Mouse (Mus musculus) embryo, embryonic 11.5 days (tissue): ENCODE measurements around the gene Fgfr2.

Experiments
- DNase-seq: peaks from one replicate; pipeline ENCODE4 v3.0.0-alpha.2; 2012; ENCODE audit warnings: low read depth, low spot score

Gene Fgfr2

DNA sequence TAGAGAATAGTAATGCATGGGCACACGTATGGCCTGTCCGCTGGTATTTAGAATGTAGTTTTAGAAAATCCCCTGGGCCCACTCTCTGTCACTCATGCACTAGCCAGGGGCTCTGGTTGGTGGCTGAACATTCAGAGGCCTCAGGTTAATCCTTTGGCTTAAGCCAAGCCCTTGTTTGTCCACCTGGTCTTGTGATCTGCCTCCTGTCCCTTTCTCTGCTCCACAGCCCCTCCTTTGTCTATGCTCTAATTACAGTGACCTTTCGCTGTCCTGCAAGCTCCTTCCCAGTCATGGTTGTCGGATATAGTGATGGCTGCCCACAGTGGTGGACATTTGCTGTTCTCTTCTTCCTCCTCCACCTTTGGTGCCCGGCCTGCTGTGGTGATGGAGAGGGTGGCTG, 2460.9 kb downstream of the Fgfr2 start:
- no peak for DNase-seq

DNA sequence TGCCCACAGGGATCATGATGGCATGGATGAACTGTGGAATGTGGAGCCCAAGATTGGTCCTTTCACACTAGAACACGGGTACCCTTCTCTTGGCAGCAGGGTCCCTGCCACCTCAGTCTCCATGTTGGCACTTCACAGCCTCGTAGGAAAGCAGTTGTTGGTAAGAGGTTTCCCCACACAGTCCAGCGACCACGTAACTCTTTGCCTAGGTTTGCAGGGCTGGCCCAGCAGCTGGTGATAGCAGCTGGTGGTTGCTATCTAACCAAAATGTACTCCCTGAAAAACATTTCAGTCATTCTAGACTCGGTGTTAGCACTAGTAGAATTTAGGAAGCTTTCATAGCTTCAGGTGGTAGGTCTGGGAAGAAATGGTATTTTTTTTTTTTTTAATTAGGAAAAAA, 2464.0 kb downstream of the Fgfr2 start:
- no peak for DNase-seq

DNA sequence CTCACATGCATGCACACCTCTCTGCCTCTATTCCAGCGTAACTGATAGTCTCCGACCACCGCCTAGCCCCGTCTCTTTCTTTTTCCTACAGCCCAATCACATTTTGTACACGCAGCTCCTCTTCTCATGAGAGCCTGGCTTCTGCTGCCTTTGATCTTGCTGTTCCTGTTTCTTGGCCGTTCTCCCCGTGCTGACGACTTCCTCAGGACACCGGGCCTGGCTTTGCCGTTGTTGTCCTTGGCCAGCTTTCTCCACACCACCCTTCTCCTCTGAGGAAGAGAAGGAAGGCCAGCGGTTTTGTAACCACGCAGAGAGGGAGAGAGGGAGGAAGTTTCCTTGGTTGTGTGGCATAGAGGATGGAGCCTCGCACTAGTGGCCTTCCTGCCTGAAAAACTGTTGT, 2465.4 kb downstream of the Fgfr2 start:
- no peak for DNase-seq

- no peak for DNase-seq
Measured at GRCm38 (mm10) chr7:130656965-130657364, 2466.2 kb downstream of the Fgfr2 start.

- no peak for DNase-seq
Measured at GRCm38 (mm10) chr7:130654562-130654961, 2468.6 kb downstream of the Fgfr2 start.

DNA sequence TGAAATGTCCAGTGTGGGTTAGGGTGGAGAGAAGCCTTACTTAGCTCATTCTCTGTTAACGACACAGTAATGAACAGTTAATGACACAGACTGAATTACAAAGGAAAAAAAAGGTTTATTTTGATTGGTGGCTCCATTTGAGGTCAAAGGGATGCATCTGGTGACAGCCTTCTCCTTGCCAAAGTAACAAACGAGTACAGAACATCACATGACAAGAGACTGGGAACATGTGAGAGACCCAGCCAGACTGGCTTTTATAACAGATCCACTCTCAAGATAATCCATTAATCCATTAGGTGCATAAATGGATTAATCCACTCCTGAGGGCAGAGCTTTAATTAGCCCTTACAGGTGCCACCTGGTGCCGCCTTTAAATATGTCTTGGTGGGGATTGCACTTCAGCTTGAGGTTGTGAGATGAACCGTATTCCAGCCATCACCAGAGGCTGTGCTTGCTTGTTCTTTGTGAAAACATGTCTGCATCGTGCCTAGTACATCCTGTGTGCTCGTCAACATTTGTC, 2470.1 kb downstream of the Fgfr2 start:
- no peak for DNase-seq

DNA sequence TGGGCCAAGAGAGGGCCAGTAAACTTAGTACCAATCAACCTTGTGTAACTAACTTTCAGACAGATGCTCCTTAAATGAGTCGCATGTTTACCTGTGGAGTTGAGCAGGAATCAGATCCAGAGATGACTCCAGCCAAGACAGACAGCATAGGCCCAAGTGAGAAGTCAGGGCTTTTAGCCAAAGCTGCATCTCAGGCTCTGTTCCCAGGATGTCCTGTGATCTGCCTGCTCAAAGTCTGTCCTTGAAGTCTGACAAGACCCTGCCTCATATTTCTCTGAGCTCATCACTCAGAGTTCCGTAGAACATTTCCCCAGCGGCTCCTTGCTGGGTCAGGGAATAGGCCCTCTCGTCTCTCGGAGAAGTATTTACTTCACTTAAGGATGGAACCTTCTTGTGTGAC, 2472.5 kb downstream of the Fgfr2 start:
- no peak for DNase-seq

DNA sequence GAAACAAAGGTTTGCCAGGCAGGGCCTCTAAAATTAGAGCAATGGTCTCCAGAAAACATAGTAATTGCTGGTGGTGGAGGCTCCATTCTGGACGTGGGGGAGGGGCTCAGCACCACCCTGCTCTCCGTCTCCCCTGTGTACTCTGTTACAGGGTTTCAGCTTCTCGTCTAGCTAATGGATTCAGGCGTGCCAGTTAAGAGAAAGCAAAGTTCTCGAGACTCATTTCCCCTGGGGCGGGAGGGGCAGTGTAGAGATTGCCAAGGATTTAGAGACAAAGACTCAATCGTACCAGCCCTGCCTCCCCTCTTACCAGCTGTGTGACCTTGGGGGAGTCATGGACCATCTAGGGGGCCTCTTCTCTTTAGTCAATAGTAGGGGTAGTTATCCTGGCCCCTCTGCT, 2473.9 kb downstream of the Fgfr2 start:
- DNase-seq, result no peak

GRCm38 (mm10) chr7:130648061-130648460, 2475.1 kb downstream of the Fgfr2 start:
- no peak for DNase-seq

DNA sequence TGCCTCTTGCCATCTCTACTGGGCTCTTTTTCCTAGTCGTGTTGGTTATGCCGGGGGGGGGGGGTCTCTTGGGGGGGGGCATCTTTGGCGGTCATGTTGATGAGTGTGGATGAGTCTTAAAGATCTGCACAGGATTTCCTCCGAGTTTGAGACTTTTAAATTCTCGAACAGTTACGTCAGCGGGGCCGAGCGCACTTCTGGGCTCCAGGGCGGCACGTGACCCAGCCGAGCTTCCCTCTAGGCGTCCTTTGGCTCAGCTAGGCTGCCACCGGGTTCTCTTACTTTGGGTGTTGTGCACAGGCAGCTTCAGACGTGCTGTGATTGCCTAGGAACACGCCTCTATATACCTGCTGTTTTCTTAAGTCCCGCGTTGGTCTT, 2476.4 kb downstream of the Fgfr2 start:
- DNase-seq, result peak; percentile 70

GRCm38 (mm10) chr7:130645994-130646761, 2477.0 kb downstream of the Fgfr2 start:
- peak; percentile 54 for DNase-seq

- peak; percentile 51 for DNase-seq
Measured at GRCm38 (mm10) chr7:130645332-130645993, 2477.7 kb downstream of the Fgfr2 start.

DNA sequence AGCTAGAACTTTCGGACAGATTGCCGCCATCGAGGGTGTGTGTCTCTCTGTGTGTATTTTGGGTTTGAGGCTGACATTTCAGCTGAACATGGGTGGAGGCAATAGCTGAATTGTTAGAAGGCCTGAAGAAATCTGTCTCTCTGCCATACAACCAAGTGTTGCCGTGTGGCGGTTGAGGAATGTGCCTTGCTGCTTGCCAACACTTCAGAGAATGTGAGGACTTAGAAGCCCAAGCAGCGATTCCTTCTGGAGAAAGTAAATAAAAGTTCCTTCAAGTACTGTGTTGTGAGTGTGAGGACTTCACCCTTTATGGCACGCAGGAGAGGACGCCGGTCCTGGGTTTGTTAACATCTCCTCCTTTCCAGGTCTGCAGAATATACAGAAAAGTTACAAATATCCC, 2482.5 kb downstream of the Fgfr2 start:
- no peak for DNase-seq

DNA sequence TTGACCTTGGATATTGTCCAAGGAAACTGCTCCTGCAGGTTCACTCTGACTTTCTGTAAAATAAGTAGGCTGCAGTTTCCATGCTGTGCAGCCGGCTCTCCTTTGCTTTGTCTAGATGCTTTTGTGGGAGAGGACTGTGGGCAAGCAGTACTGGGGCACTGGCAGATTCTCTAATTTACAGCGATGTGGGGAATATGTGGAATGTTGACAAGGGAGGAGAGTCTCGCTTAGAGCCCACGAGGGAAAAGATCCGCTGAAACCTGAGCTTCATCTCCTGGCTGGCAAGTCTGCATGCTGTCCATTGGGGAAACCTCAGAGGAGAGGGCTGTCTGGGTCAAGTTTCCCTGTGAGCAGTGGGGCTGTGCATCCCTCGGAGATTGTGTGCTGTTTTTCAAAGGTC, 2485.3 kb downstream of the Fgfr2 start:
- DNase-seq, result no peak

GRCm38 (mm10) chr7:130636902-130637301, 2486.2 kb downstream of the Fgfr2 start:
- DNase-seq, result no peak

- no peak for DNase-seq
Measured at GRCm38 (mm10) chr7:130636274-130636673, 2486.9 kb downstream of the Fgfr2 start.

- no peak for DNase-seq
Measured at GRCm38 (mm10) chr7:130635212-130635611, 2487.9 kb downstream of the Fgfr2 start.

DNA sequence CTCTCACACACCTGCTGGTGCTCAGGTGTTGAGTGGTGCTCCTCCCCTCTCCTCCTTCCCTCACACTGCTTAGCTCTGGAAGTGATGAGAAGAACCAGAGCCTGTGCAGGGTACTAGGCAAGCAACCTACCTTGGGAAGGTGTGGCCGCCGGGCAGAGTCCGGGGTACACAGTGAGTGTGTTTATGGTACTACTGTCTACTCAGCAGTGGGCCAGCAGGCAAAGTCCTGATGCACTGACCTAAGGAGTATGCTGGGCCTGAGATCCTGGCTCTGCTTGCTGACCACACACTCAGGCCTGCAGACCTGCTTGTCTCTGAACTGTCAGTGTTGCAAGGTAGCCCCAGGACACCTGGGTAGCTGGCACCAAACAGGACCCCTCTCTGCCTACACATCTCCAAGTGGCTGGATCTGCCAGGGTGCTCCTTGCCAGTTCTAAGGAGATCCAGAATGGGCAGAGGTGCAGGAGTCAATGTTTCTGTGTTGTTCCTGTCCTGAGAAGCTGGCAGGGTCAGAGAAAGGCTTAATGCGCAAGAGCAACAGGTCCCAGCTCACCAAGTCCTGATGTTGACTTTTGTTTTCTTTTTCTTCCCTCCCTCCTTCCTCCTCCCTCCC, 2488.8 kb downstream of the Fgfr2 start:
- DNase-seq, result no peak

- DNase-seq, result no peak
Measured at GRCm38 (mm10) chr7:130632379-130632732, 2490.8 kb downstream of the Fgfr2 start.

DNA sequence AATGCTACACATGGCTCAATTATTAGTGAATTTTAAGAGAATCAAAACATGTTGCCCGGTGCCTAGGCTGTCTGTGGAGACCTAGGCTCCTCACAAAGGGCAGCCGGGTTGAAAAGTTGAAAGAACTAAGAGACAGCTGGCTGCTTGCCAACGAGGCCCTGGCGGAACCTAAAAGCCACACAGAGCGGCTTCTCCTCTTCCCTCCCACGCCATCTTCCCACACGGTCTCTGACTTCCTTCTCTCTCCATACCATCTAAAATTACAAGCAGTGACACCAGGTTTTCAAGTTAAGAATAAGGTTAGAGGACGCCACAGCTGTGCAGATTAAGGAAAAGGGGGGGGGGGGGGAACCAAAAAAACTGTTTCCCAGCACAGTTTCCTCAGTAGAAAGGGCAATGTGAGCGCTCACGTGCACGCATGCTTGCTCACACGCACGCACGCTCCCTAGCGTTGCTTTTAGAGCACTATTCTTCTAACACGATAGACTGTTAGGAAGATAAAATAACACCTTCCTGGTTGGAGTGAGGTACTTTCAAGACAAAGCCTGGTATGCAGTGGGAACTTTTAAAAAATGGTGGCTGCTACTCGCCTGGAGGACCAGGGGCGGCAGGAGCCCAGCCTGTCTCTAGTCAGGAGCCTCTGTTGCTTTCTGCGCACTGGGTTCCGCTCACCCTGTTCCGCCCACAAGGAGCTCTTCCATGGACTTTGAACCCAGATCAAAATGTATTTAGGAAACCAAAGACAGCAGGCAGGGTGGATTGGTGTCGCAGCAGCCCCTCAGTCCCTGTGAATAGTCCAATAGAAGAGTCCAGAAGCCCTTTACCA, 2491.4 kb downstream of the Fgfr2 start:
- DNase-seq, result peak; percentile 32

GRCm38 (mm10) chr7:130630956-130631355, 2492.2 kb downstream of the Fgfr2 start:
- no peak for DNase-seq

DNA sequence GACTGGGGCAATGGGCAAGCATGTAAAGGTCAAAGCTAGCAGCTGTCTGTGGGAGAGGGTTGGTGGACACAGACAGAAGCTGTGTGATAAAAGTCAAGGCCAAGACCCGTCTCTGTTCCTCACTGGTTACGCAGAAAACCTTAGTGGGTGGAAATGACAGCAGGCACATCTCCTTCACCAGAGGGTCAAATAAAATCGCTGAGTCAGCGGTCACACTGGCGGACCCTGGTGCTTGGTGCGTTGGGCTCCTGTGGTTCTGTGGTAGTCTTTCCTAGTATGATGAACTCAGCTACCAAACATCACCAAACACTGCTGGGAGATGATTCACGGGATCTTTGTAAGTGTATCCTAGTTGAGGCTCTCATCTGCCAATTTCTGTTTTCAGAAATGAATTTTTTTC, 2493.2 kb downstream of the Fgfr2 start:
- DNase-seq, result no peak
